Mouse (Mus musculus) liver, postnatal 0 days (tissue): Measurements from ENCODE around the gene R3hcc1l.

Source experiments
- CTCF ChIP-seq: sonication (generic); IDR thresholded peaks from 2 replicates; pipeline ENCODE4 v1.5.1; 2016; ENCODE audit warnings: antibody characterized with exemption, low read depth
- EP300 ChIP-seq: IDR thresholded peaks from 2 replicates; pipeline ENCODE4 v1.6.1; 2016; ENCODE audit warnings: antibody characterized with exemption, low read depth, mild to moderate bottlenecking

- TF ChIP-seq CTCF (no peak), EP300 (no peak)
Measured at GRCm38 (mm10) chr19:42534427-42534826, 15.9 kb downstream of the R3hcc1l start.
